Mouse (Mus musculus) gastrocnemius, postnatal 25 days (tissue): ENCODE data around the gene Mettl7a1. TPM values are rescaled to one million over a fixed set of nuclear protein-coding genes. Genes with fewer than 3 reads are reported as not detected.
"Not testable (repeated sequence)": the region's sequence is repeated elsewhere in the genome, so short reads cannot be mapped to it uniquely, and the experiment has no call there.

Experiments used
- DNase-seq: peaks from one replicate; pipeline ENCODE4 v3.0.0; 2022
- total RNA-seq, 2 experiments: library from RNA; stranded (reverse); gene quantifications; 1 replicate in 1 of 2; 2 replicates in 1 of 2; pipeline ENCODE4 v1.2.3; 2021

Gene Mettl7a1
- total RNA-seq, 2 experiments from 2014 or later: 29.5 to 37.9 TPM

GRCm38 (mm10) chr15:100300499-100300898 lies 3.4 kb upstream of the Mettl7a1 start:
- no peak for DNase-seq

- DNase-seq: no peak
Observed at GRCm38 (mm10) chr15:100301556-100301955, 2.4 kb upstream of the Mettl7a1 start.

- DNase-seq: no peak
Observed at GRCm38 (mm10) chr15:100303428-100304018, 417 bp upstream of the Mettl7a1 start.

GRCm38 (mm10) chr15:100306201-100306600 lies 2.3 kb downstream of the Mettl7a1 start:
- no peak for DNase-seq

- DNase-seq: not testable (repeated sequence)
Observed at GRCm38 (mm10) chr15:100307438-100308096, 3.6 kb downstream of the Mettl7a1 start.

GRCm38 (mm10) chr15:100312346-100312745 lies 8.4 kb downstream of the Mettl7a1 start:
- DNase-seq: no peak

GRCm38 (mm10) chr15:100314448-100315145 lies 10.7 kb downstream of the Mettl7a1 start:
- DNase-seq: no peak

- DNase-seq: not testable (repeated sequence)
Observed at GRCm38 (mm10) chr15:100318014-100318671, 14.2 kb downstream of the Mettl7a1 start.

GRCm38 (mm10) chr15:100319884-100320283 lies 15.9 kb downstream of the Mettl7a1 start:
- no peak for DNase-seq

- no peak for DNase-seq
Observed at GRCm38 (mm10) chr15:100320295-100320905, 16.5 kb downstream of the Mettl7a1 start.

- DNase-seq: no peak
Observed at GRCm38 (mm10) chr15:100321134-100321533, 17.2 kb downstream of the Mettl7a1 start.

- DNase-seq: no peak
Observed at GRCm38 (mm10) chr15:100324021-100324591, 20.2 kb downstream of the Mettl7a1 start.

- DNase-seq: no peak
Observed at GRCm38 (mm10) chr15:100325235-100325634, 21.3 kb downstream of the Mettl7a1 start.

- not testable (repeated sequence) for DNase-seq
Observed at GRCm38 (mm10) chr15:100328089-100328488, 24.1 kb downstream of the Mettl7a1 start.

GRCm38 (mm10) chr15:100329336-100329735 lies 25.4 kb downstream of the Mettl7a1 start:
- DNase-seq: not testable (repeated sequence)

GRCm38 (mm10) chr15:100330739-100331138 lies 26.8 kb downstream of the Mettl7a1 start:
- DNase-seq: no peak

- DNase-seq: not testable (repeated sequence)
Observed at GRCm38 (mm10) chr15:100332077-100332961, 28.4 kb downstream of the Mettl7a1 start.

- DNase-seq: no peak
Observed at GRCm38 (mm10) chr15:100334629-100335028, 30.7 kb downstream of the Mettl7a1 start, which contains the start of gene Mettl7a3. TSS of gene Mettl7a3 (plus strand) at chr15:100334929.

GRCm38 (mm10) chr15:100337328-100337727 lies 33.4 kb downstream of the Mettl7a1 start:
- DNase-seq: not testable (repeated sequence)

GRCm38 (mm10) chr15:100337847-100338246 lies 33.9 kb downstream of the Mettl7a1 start:
- not testable (repeated sequence) for DNase-seq
